Mouse (Mus musculus) midbrain, embryonic 10.5 days (tissue): ENCODE data around the gene Gm21060. TPM values are rescaled to one million over a fixed set of nuclear protein-coding genes. Genes with fewer than 3 reads are reported as not detected.
A peak's percentile ranks its signal among the peaks of the same experiment; 100 is the strongest.
"Not testable (repeated sequence)": the region's sequence is repeated elsewhere in the genome, so short reads cannot be mapped to it uniquely, and the experiment has no call there.

Source experiments
- DNase-seq: peaks from one replicate; pipeline ENCODE4 v3.0.0-alpha.2; 2017; ENCODE audit warnings: low spot score
- H3K27ac ChIP-seq: fragments of 300-500 bp; sonication (generic); replicated peaks from 2 replicates; pipeline ENCODE4 v1.5.1; 2016; ENCODE audit warnings: mild to moderate bottlenecking
- H3K27me3 ChIP-seq: fragments of 300-500 bp; sonication (generic); 2 replicates; pipeline ENCODE4 v1.6.1; 2016; ENCODE audit warnings: low read depth, mild to moderate bottlenecking; ENCODE audit not compliant: poor library complexity, severe bottlenecking
- H3K36me3 ChIP-seq: fragments of 300-500 bp; sonication (generic); 2 replicates; pipeline ENCODE4 v1.6.1; 2016; ENCODE audit warnings: mild to moderate bottlenecking, moderate library complexity
- H3K4me1 ChIP-seq: fragments of 300-500 bp; sonication (generic); 2 replicates; pipeline ENCODE4 v1.6.1; 2016
- H3K4me3 ChIP-seq: fragments of 300-500 bp; sonication (generic); 2 replicates; pipeline ENCODE4 v1.5.1; 2016; ENCODE audit warnings: mild to moderate bottlenecking, moderate library complexity
- H3K9me3 ChIP-seq: fragments of 300-500 bp; sonication (generic); replicated peaks from 2 replicates; pipeline ENCODE4 v1.6.1; 2016; ENCODE audit warnings: mild to moderate bottlenecking
- WGBS: fragments of 180-500 bp; shearing (Covaris S2); methylation state at CpG from one replicate; pipeline ENCODE4 v1.1.7; 2016; 5-methylcytosine and 5-hydroxymethylcytosine counted together
- polyA plus RNA-seq: library from polyadenylated mRNA; unstranded; fragments of >200 nt; fragmentation: Nextera tagmentation; extraction: Ambion mirVana; gene quantifications from 2 replicates; pipeline ENCODE4 v1.2.1, GENCODE M21; 2016

Gene Gm21060
- not detected in 2 replicates for polyA plus RNA-seq

DNA sequence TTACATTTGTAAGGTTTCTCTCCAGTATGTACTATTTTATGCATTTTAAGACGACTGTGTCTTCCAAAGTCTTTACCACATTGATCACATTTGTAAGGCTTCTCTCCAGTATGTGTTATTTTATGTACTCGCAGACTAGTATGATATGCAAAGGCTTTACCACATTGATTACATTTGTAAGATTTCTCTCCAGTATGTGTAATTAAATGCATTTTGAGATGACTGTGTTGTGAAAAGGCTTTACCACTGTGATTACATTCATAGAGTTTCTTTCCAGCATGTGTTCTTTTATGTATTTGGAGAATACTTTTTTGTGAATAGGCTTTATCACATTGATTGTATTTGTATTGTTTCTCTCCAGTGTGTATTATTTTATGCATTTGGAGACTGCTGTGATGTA is at the start of gene Gm21060:
Gene Gm21060, minus strand, starts transcription at position 101 of the 400 bp plus-strand sequence.
- WGBS = 89% methylated on average over 2 of the region's 2 CpGs

DNA sequence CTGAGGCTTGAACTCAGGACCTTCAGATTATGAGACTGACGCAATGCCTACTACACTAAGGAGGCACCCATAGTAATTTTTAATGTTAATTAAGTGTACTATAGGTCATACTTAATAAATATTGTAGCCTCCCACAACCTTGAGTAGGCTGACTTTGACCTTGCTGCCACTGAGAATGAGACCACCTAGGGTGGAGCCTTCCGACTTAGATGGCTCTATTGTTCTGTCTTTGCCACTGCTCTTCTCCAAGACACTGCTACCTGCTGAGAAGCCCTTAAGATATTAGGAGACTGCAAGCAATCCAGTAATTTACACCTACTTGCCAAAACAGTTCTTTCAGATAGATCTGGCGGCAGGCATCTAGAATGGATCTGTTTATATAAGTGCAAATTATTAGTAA is 24.0 kb upstream of the Gm21060 start:
- H3K4me3 ChIP-seq, H3K4me1 ChIP-seq, H3K36me3 ChIP-seq, H3K27me3 ChIP-seq, H3K27ac ChIP-seq, DNase-seq: not testable (repeated sequence)
- peaks cover 10% of the 10 kb centered on the region; the same call in 1 of the 2 replicates for H3K9me3 ChIP-seq
- WGBS = 80% methylated on average over 3 of the region's 3 CpGs

More for the DNA sequence above, at the start of gene Gm21060:
- no peak for DNase-seq
- H3K4me3 ChIP-seq = no peak within 1 kb of the TSS
- no peaks in the 10 kb centered on the region for H3K36me3 ChIP-seq
- H3K27me3 ChIP-seq = no peaks in the 10 kb centered on the region
- no peak within 1 kb of the TSS for H3K27ac ChIP-seq
- H3K9me3 ChIP-seq = peaks cover 3% of the 10 kb centered on the region; the same call in 1 of the 2 replicates
- H3K4me1 ChIP-seq = no peaks in the 10 kb centered on the region

DNA sequence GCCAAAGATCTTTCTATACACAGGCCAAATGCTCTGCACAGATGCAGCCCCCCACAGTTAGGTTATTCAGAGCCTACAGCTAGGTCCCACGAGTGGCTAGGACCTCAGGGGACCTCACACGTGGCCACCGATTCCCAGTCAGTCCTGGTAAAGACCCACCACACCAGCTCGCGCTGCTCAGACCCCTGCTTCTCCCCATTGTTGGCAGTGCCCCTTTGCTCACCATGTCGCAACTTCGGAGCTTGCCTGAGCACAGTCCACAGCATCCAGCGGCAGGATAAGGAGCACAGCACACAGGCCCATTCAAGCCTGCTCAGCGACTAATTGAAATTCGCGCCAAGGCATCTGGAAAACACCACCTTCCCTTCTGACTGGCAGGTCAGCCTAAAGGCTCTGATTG is 16.3 kb upstream of the Gm21060 start:
- H3K9me3 ChIP-seq, H3K27me3 ChIP-seq, H3K27ac ChIP-seq, H3K4me3 ChIP-seq, H3K36me3 ChIP-seq, H3K4me1 ChIP-seq: not testable (repeated sequence)
- 27% methylated on average over 11 of the region's 11 CpGs for WGBS
- peak; percentile 10 for DNase-seq

DNA sequence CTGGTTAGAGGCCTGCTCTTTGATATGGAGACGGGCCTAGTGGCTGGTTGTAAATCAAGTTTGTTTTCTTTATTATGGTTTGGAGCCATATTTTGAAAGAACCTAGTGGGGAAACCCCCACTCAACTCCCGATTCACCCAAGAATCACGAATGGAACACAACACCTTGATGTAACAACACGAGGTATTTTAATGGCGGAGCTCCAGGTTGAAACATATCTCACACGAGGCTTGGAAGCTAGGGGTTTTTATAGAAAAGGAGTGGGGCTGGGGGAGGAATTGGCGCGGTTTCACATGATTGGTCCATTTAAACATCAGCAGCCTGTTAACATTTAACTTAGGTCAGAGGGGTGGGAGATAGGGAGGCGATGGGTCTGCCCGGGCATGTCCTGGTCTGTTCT is 15.5 kb upstream of the Gm21060 start:
- 91% methylated on average over 10 of the region's 10 CpGs for WGBS
- not testable (repeated sequence) for H3K9me3 ChIP-seq, DNase-seq

DNA sequence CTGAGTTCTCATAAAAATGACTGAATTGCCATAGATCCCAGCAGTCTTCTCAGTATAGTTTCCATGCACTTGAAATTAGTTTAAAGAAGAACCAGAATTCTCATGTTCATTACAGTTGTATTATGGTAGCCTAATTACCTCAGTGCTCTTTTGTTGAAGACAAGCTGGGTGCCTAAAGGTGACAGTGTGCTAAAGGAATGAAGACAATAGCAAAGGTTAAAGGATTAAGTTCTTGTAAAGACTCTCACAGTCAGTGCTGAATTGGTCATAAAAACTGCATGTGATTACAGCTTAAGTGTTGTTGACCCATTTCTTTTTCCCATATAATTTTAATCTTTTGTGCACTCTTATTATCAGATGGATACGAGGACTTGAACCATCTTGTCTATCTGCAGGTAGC is 11.2 kb upstream of the Gm21060 start:
- 69% methylated on average over 1 of the region's 1 CpGs for WGBS
- H3K9me3 ChIP-seq, DNase-seq: not testable (repeated sequence)

More for the DNA sequence above, 15.5 kb upstream of the Gm21060 start:
- H3K36me3 ChIP-seq, H3K27me3 ChIP-seq, H3K4me3 ChIP-seq, H3K27ac ChIP-seq, H3K4me1 ChIP-seq: not testable (repeated sequence)

DNA sequence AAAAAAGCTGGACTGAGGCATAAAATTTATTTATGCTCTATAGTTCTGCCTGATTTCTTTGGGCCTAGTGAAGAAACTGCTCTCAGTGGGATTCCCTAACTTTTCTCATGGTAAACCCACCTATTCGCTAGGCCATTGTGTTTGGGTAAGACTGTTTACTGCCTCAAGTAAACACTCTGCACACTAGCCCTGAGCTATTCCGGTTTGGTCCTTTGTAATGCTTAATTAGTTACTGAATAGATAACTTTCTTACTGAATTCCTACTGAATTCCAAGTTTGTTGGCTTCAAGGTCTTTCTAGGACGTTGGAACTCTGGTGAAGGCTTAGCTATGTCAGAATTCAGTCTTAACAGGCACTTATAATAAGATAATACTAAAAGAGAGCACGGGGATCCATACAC is 11.8 kb downstream of the Gm21060 start:
- 80% methylated on average over 4 of the region's 4 CpGs for WGBS
- DNase-seq, H3K27ac ChIP-seq, H3K27me3 ChIP-seq, H3K4me3 ChIP-seq, H3K36me3 ChIP-seq, H3K9me3 ChIP-seq, H3K4me1 ChIP-seq: not testable (repeated sequence)

More for the DNA sequence above, 11.2 kb upstream of the Gm21060 start:
- not testable (repeated sequence) for H3K27ac ChIP-seq, H3K4me3 ChIP-seq, H3K4me1 ChIP-seq, H3K27me3 ChIP-seq, H3K36me3 ChIP-seq

DNA sequence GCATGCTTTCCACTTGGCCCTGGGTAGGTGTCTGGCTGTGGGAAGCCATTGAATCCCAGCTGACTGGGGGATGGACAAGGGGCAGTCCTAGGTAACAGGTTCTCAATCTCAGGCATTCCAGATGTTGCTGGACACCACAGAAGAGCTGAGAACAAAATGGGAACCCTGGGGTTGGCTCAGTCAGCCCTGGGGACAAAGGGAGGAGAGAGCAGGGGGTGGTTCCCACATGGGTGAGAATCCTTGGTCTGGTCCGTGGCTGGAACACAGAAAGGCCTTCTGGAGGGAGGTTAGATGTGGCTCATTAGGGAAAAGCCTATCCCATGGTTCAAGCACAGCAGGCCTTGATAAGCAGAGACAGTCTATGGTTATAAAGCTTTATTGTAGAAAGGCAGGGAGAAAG is 13.3 kb downstream of the Gm21060 start:
- no peaks in the 10 kb centered on the region for H3K36me3 ChIP-seq
- H3K4me3 ChIP-seq = no peak overlapping the region
- H3K27ac ChIP-seq = no peak overlapping the region
- H3K4me1 ChIP-seq = no peaks in the 10 kb centered on the region
- DNase-seq = no peak
- H3K9me3 ChIP-seq = no peaks in the 10 kb centered on the region; the same call in 1 of the 2 replicates
- H3K27me3 ChIP-seq = no peaks in the 10 kb centered on the region
- 41% methylated on average over 1 of the region's 1 CpGs for WGBS

DNA sequence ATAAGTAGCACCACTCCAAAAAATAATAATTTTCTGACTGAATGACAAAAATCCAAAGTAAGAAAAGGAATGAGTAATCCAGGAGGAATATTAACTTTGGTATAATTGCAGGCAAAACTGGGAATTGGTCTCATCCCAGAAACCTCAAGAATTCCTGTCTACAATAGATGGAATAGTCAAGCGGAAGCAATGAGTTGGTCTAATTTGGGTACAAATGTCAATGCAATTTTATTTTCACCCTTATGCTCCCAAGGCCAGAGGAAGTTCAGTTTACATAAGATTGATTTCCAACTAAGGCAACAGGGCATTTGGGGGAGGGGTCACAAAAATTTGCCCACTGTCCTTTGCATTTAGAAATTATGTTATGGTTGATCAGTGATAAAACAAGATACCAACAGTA is 21.4 kb downstream of the Gm21060 start:
- H3K27me3 ChIP-seq = no peaks in the 10 kb centered on the region
- no peak overlapping the region for H3K4me3 ChIP-seq
- H3K9me3 ChIP-seq = no peaks in the 10 kb centered on the region; the same call in 1 of the 2 replicates
- 91% methylated on average over 1 of the region's 1 CpGs for WGBS
- H3K4me1 ChIP-seq = no peaks in the 10 kb centered on the region
- no peak for DNase-seq
- H3K27ac ChIP-seq = no peak overlapping the region
- no peaks in the 10 kb centered on the region for H3K36me3 ChIP-seq

DNA sequence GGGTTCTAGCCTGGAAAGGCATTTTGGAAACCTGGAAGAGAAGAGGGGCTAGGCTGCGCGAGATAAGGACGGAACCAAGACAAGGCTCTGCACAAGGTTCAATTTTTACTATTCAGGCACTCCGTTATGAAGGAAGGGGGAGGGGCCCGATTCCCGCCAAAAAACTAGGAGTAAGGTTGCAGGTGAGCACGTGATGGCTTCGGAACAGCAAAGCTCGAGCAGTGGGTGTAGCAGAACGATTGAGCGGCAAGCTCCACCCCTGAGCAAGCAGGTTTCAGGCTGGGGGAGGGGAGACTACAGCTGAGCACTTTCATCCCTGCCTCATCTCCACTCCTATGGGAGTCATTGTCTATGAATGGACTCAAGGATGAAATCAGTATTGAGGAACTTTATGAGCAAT is 27.7 kb downstream of the Gm21060 start:
- not testable (repeated sequence) for H3K4me1 ChIP-seq, H3K27me3 ChIP-seq, H3K9me3 ChIP-seq, H3K4me3 ChIP-seq, H3K27ac ChIP-seq, DNase-seq, H3K36me3 ChIP-seq
- WGBS = 39% methylated on average over 11 of the region's 11 CpGs

DNA sequence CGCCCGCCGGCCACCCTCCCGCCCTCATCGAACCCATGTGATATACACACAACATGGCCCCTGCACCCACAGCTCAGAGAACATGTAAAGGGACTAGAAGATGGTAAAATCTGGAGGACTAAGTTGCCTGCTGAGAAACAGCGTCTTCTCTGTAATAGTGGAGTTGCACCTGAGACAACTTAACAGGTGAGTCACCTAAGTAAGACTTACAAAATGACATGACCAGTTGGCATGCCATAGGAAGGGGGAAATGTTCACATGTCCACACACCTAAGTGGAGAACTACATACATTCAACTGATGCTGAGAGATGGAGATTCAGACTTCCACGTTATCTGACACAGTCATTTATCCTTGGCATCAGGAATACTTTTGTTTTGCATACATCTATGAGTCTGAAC is 29.7 kb downstream of the Gm21060 start:
- Histone ChIP-seq H3K36me3 (no peaks in the 10 kb centered on the region), H3K27ac (no peak overlapping the region), H3K27me3 (0 out of 2 replicates have a peak, but pooled peaks cover 3% of the 10 kb centered on the region), H3K4me3 (no peak overlapping the region), H3K4me1 (no peaks in the 10 kb centered on the region), H3K9me3 (no peaks in the 10 kb centered on the region)
- no peak for DNase-seq
- 24% methylated on average over 7 of the region's 7 CpGs for WGBS

DNA sequence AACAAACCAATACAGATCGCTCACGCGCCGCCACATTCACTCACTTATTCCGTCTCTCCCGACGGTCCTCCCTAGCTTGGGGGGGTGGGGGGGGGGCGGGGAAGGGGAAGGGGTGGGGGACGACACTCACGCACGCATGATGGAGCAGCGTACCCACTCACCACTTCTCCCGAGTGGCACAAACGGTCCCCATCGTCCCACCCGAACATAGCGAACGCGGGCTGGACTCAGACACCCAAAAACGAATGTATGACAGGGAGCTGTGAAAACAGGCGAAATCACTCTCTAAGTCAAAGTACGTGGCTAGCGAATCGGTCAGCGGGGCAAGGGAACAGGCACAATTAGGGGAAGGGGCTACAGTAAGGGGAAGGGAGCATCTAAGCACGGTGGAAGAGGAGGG is 30.2 kb downstream of the Gm21060 start:
- 0 out of 2 replicates have a peak, but pooled peaks cover 3% of the 10 kb centered on the region for H3K27me3 ChIP-seq
- no peaks in the 10 kb centered on the region for H3K9me3 ChIP-seq
- H3K4me3 ChIP-seq = no peak overlapping the region
- no peaks in the 10 kb centered on the region for H3K4me1 ChIP-seq
- WGBS = 4% methylated on average over 26 of the region's 26 CpGs
- H3K36me3 ChIP-seq = no peaks in the 10 kb centered on the region
- DNase-seq = peak; percentile 95
- no peak overlapping the region for H3K27ac ChIP-seq

DNA sequence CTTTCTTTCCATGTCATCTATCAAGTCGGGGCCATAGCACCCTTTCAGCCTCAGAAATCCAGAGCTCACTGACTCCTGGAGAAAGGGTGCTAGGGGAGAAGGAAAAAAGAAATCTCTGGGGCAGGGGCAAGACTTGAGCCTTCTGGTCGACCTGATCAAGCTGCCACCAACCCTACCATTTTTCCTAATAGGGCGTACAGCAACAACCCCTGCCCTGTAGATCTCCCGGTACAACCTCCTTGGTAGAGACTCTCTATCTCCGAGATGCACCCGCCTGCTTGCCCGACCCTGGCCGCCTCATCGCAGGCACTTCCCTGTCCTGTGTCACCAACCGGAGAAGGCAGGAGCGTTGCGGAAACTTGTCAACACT is 30.6 kb downstream of the Gm21060 start:
- 4% methylated on average over 12 of the region's 12 CpGs for WGBS
- H3K27me3 ChIP-seq = 0 out of 2 replicates have a peak, but pooled peaks cover 3% of the 10 kb centered on the region

DNA sequence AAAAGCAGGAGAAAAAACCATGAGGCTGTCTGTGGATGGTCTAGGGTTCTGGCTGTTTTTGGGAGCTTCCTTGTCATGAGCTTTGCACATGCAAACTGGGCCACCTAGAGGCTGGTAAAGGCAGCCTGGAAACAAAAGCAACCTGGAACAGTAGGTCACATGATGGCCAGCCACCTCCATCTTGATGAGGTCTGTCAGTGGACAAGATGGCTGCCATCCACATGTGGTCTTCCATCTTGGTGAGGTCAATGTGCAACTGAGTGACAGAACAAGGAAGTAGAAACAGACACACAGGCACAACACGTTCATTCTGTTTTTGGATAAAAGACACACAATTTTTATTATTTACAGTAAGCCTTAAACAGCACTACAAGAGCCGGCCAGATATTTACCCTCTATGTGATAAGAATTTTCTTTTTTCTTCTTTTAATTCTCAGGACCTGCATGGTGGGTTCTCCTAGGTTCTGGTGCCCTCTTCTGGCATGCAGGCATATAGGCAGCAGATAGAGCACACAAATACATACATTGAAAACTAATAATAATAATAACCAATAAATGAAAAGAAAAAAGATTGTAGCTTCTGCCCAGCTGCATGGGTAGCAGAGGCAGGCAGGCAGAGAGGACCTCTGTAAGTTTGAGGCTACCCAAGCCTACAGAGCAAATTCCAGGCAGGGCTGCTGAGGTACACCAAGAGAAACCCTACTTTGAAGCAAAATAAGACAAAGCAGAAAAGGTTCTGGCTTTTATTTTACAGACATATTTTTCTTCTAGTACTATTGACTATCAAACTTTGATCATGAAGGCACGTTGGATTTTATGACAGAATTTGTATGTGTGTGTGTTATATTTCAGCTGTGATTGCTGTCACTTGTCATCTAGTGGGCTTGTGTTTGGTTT is 31.3 kb downstream of the Gm21060 start:
- Histone ChIP-seq H3K36me3 (no peaks in the 10 kb centered on the region), H3K27me3 (0 out of 2 replicates have a peak, but pooled peaks cover 3% of the 10 kb centered on the region), H3K4me3 (no peak overlapping the region), H3K27ac (no peak overlapping the region), H3K4me1 (no peaks in the 10 kb centered on the region), H3K9me3 (no peaks in the 10 kb centered on the region)
- DNase-seq = peak; percentile 59
- 34% methylated on average over 3 of the region's 3 CpGs for WGBS

More for the DNA sequence above, 30.6 kb downstream of the Gm21060 start:
- H3K4me3 ChIP-seq = no peak overlapping the region
- no peaks in the 10 kb centered on the region for H3K9me3 ChIP-seq
- peak; percentile 62 for DNase-seq
- H3K27ac ChIP-seq = no peak overlapping the region
- no peaks in the 10 kb centered on the region for H3K4me1 ChIP-seq
- no peaks in the 10 kb centered on the region for H3K36me3 ChIP-seq
